Mouse (Mus musculus) embryonic facial prominence, embryonic 11.5 days (tissue): ENCODE data around the gene Hmgcll1. TPM values are rescaled to one million over a fixed set of nuclear protein-coding genes. Genes with fewer than 3 reads are reported as not detected.
A peak's percentile ranks its signal among the peaks of the same experiment; 100 is the strongest.

Experiments used
- ATAC-seq: fragments of 200-750 bp; cut with Nextera tagmentation; replicated peaks from 2 replicates; pipeline ENCODE4 v1.8.0; 2017; ENCODE audit warnings: low read depth; ENCODE audit not compliant: insufficient number of reproducible peaks, low FRiP score, low TSS enrichment
- DNase-seq: peaks from one replicate; pipeline ENCODE4 v3.0.0-alpha.2; 2015; ENCODE audit warnings: low spot score
- H3K27ac ChIP-seq: fragments of 300-500 bp; sonication (generic); replicated peaks from 2 replicates; pipeline ENCODE4 v1.5.1; 2014; ENCODE audit warnings: mild to moderate bottlenecking, low read depth, low read length, control low read depth
- H3K27me3 ChIP-seq: fragments of 300-500 bp; sonication (generic); 2 replicates; pipeline ENCODE4 v1.6.1; 2014; ENCODE audit warnings: mild to moderate bottlenecking, low read length, moderate library complexity, mixed read lengths; ENCODE audit not compliant: control insufficient read depth, insufficient read depth
- H3K36me3 ChIP-seq: fragments of 300-500 bp; sonication (generic); replicated peaks from 2 replicates; pipeline ENCODE4 v1.6.1; 2014; ENCODE audit warnings: low read depth, mild to moderate bottlenecking, low read length, moderate library complexity, mixed read lengths; ENCODE audit not compliant: control insufficient read depth, insufficient read depth
- H3K4me1 ChIP-seq: fragments of 300-500 bp; sonication (generic); 2 replicates; pipeline ENCODE4 v1.6.1; 2014; ENCODE audit warnings: low read length, mixed read lengths; ENCODE audit not compliant: control insufficient read depth, insufficient read depth
- H3K4me2 ChIP-seq: fragments of 300-500 bp; sonication (generic); 2 replicates; pipeline ENCODE4 v1.6.1; 2014; ENCODE audit warnings: low read depth, mild to moderate bottlenecking, control low read depth, low read length, moderate library complexity
- H3K4me3 ChIP-seq: fragments of 300-500 bp; sonication (generic); 2 replicates; pipeline ENCODE4 v1.5.1; 2014; ENCODE audit warnings: low read depth, low read length, control low read depth
- H3K9ac ChIP-seq: fragments of 300-500 bp; sonication (generic); replicated peaks from 2 replicates; pipeline ENCODE4 v1.6.1; 2014; ENCODE audit warnings: mild to moderate bottlenecking, control low read depth, low read length
- H3K9me3 ChIP-seq: fragments of 300-500 bp; sonication (generic); replicated peaks from 2 replicates; pipeline ENCODE4 v1.6.1; 2016; ENCODE audit warnings: mild to moderate bottlenecking, low read length, inconsistent platforms, mixed read lengths; ENCODE audit not compliant: control insufficient read depth
- WGBS: fragments of 180-500 bp; shearing (Covaris S2); extraction: QIAGEN DNeasy Blood & Tissue Kit; methylation state at CpG from one replicate; pipeline ENCODE4 v1.1.7; 2014; 5-methylcytosine and 5-hydroxymethylcytosine counted together
- polyA plus RNA-seq: library from polyadenylated mRNA; unstranded; fragments of >200 nt; fragmentation: Nextera tagmentation; extraction: Ambion mirVana; gene quantifications from 2 replicates; pipeline ENCODE4 v1.2.1, GENCODE M21; 2014

Gene Hmgcll1
- 7.1 and 8.9 TPM in 2 replicates for polyA plus RNA-seq

DNA sequence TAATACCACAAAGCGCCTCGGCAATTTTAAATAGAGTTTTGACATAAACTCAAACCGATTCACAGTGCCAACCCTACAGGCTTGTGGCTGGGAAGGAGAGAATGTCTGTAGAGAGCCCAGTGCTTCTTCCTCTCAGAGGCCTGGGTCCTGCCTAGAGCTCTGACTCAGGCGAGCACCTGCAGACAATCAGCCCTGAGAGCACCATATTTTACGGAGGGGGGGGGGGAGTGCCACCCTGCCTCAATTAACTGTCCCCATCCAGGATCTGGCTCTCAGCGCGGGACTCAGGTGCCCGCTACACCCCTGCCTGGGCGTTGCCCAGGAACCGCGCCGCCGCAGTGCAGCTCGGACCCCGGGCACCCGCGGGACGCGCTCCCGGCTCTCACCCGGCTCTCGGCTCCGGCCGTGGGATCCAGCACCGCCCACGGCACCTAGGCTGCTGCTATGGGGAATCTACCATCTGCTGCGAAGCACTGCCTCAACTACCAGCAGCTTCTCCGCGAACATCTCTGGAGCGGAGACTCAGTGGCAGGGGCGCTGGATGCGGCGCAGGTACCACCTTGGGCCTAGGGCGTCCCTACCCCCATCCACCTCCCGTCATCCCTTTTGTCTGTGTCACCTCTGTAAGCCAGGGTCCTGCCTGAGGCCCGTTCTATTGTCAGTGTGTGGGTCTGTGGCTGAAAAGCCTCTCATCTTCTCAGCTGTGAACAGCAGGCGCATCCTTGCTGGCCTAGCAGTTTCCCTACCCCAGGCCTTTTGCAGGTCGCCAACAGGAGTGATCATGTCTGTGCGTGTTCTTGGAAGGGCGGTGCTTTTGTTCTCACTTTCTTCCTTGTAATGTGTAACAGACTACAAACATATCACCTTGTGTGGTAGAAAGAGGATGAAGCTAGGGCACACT lies at the start of gene Hmgcll1:
Gene Hmgcll1 (plus strand): TSS at position 225 of the 901 bp plus-strand sequence.
- H3K27me3 ChIP-seq, result no peaks in the 10 kb centered on the region
- H3K27ac ChIP-seq, result no peak within 1 kb of the TSS
- ATAC-seq (peak; percentile 94), DNase-seq (peak; percentile 50)
- 4% methylated on average over 40 of the region's 40 CpGs for WGBS
- no peaks in the 10 kb centered on the region for H3K36me3 ChIP-seq
- peak within 1 kb of the TSS; percentile 95 for H3K4me2 ChIP-seq
- H3K4me3 ChIP-seq, result peak within 1 kb of the TSS; percentile 56
- H3K9ac ChIP-seq, result peak within 1 kb of the TSS; percentile 82
- no peaks in the 10 kb centered on the region for H3K4me1 ChIP-seq
- no peaks in the 10 kb centered on the region for H3K9me3 ChIP-seq

DNA sequence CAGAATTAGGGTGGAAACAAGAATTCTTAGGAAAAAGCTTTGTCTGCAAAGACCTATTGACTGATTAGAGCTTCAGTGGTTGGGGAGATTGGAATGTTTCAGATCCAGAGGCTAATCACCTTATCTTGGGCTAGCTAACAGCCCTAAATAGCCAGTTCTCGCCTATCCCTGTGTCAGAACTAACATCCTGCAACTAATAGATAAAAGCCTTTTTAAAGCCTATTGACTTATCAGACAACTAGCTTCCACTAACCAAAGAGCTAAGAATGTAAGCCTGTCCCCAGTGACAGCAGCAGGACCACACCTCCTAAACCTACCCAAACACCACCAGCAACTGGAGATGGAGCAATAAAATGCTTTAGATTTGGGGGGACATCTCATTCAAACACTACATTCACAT lies 34.6 kb upstream of the Hmgcll1 start:
- no peak for DNase-seq
- no peak for ATAC-seq
- H3K9me3 ChIP-seq, result no peaks in the 10 kb centered on the region
- no peaks in the 10 kb centered on the region for H3K4me1 ChIP-seq
- H3K36me3 ChIP-seq, result no peaks in the 10 kb centered on the region
- no peak overlapping the region for H3K9ac ChIP-seq
- no peaks in the 10 kb centered on the region for H3K27me3 ChIP-seq
- H3K4me3 ChIP-seq, result no peak overlapping the region
- H3K4me2 ChIP-seq, result no peak overlapping the region
- 61% methylated on average over 1 of the region's 1 CpGs for WGBS
- H3K27ac ChIP-seq, result no peak overlapping the region

DNA sequence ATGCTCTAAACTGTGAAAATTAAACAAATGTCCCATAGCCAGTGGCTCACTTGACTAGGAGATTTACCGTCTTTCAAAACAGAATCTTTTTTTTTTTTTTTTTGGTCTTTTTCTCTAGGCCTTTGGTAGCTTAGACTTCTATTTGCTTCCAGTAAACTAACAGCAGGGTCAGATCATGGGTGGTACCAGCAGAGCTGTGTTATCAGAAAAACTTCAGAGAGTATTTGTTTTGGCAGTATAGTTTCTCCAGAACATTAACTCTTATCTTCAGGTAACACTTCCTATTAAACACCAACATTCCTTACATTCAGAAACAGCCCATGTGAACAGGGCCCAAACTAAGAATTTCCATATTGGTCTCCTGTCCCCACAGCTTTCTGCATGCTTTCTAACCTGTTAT lies 33.5 kb upstream of the Hmgcll1 start:
- WGBS, result 92% methylated on average over 1 of the region's 1 CpGs
- ATAC-seq (no peak), DNase-seq (no peak)
- Histone ChIP-seq H3K27me3 (no peaks in the 10 kb centered on the region), H3K4me2 (no peak overlapping the region), H3K27ac (no peak overlapping the region), H3K9ac (no peak overlapping the region), H3K4me3 (no peak overlapping the region), H3K9me3 (no peaks in the 10 kb centered on the region), H3K36me3 (no peaks in the 10 kb centered on the region), H3K4me1 (no peaks in the 10 kb centered on the region)

DNA sequence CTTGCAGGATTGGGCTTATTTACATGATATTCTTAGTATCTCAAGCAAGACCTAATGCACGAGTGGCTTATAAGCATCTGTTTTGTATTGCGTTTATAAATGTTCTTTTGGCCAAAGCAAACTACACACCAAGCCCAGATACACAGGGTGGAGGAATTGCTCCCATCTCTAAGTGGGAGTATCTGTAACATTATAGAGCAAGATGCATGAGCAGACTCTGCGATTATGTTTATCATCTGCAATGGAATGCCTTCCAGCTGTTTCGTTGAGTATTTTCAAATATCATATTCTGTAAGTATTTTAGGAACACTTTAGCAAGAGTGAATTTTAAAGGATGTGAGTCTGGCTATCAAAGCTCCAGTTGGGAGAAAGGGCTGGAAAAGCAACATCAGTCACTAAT lies 25.2 kb upstream of the Hmgcll1 start:
- H3K27me3 ChIP-seq, result no peaks in the 10 kb centered on the region
- H3K36me3 ChIP-seq, result no peaks in the 10 kb centered on the region
- no peak for DNase-seq
- H3K4me1 ChIP-seq, result no peaks in the 10 kb centered on the region
- no peak overlapping the region for H3K27ac ChIP-seq
- H3K9me3 ChIP-seq, result no peaks in the 10 kb centered on the region
- H3K9ac ChIP-seq, result no peak overlapping the region
- 90% methylated on average over 4 of the region's 4 CpGs for WGBS
- no peak for ATAC-seq
- no peak overlapping the region for H3K4me2 ChIP-seq
- H3K4me3 ChIP-seq, result no peak overlapping the region

DNA sequence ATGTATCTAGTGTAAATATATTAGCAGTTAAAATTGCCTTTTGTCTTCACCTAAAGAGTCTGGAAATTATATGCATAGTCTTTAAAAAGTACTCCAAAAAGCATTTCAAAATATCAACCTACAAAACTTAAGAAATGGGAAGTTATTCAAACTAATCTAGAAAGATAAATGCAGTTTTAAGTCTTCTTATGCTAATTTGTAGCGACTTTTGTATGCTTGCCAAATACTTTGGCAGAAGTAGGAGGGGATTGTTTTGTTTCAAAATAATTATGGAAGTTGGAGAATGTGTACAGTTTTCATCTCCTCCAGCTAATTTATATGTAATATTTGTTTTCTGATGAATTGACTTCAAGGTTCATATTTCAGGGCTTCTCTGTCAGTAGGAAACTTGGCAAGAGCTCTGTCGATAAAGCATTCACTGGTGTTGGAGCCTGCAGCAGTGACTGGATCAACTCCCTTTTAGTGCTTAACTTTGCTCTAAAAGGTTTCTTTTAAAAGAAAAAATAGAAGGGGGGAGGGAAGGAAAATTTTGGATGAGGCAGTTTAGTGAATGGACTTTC lies 15.8 kb upstream of the Hmgcll1 start:
- H3K27me3 ChIP-seq, result no peaks in the 10 kb centered on the region
- H3K4me3 ChIP-seq, result no peak overlapping the region
- no peak for DNase-seq
- no peaks in the 10 kb centered on the region for H3K9me3 ChIP-seq
- ATAC-seq, result no peak
- no peak overlapping the region for H3K9ac ChIP-seq
- H3K4me1 ChIP-seq, result no peaks in the 10 kb centered on the region
- H3K36me3 ChIP-seq, result no peaks in the 10 kb centered on the region
- no peak overlapping the region for H3K4me2 ChIP-seq
- 71% methylated on average over 2 of the region's 2 CpGs for WGBS
- no peak overlapping the region for H3K27ac ChIP-seq

DNA sequence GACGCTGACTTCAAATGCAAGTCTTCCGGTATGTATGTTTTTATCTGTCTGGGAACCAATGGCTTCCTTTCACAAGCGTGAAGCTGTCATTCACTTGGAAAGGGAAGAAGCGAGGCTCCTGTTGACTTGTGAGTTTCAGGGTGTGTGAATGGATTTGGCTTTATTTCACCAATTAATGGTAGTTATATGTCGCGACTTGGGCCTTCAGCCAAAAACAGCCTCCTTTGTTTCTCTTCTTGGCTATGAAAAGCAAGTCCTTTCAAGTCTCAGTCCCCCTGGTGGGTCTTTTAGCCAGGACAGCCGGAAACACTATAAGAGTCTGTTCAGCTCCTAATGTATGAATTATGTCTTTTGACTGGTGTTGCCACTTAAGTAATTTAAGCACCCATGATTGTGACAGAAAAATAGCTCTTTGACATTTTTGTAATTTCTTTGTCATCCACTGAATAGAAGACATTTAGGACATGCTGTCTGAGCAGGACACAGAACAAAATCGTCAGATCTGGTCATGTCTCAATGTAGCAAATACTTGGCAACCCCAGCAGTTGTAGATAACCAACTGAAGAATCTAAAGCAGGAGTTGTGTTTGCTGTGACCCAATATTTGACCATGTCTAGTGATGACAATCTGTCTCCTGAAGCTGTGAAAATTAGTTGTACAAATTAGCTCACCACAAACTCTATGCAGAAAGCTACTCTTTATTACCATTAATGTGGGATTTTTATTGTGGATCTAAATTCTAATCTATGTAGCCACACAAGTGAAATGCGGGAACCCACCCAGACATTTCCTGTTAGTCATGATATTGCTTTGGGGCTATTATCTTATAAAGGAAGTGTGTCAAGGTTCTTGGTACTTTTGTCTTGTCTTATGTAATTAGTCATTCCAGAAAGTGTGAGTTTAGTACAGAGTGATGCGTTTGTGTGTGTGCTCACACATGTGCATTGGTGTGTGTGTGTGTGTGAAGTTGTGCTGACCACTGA lies 13.5 kb upstream of the Hmgcll1 start:
- Histone ChIP-seq H3K4me2 (no peak overlapping the region), H3K27me3 (no peaks in the 10 kb centered on the region), H3K27ac (no peak overlapping the region), H3K4me3 (no peak overlapping the region), H3K36me3 (no peaks in the 10 kb centered on the region), H3K9me3 (no peaks in the 10 kb centered on the region), H3K9ac (no peak overlapping the region), H3K4me1 (no peaks in the 10 kb centered on the region)
- no peak for ATAC-seq
- DNase-seq, result peak; percentile 32
- 56% methylated on average over 10 of the region's 10 CpGs for WGBS

DNA sequence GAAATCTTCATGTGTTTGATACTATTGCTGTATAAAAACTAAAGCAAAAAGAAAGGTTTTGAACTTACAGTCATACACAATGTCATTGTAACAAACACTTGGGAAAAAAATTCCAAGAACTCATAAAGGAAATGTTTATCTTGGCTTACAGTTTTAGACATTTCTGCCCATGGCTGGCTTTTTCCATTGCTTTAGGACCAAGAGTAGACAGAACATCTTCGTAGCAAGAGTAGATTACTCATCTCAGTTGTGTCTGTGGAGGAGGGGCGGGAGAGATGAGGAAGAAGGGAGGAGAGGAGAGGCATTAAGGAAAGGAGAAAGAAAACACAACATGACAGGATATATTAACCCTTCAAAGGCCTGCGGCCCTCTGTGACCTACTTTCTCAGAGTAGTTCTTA lies 11.6 kb upstream of the Hmgcll1 start:
- Histone ChIP-seq H3K36me3 (no peaks in the 10 kb centered on the region), H3K9ac (no peak overlapping the region), H3K27me3 (no peaks in the 10 kb centered on the region), H3K27ac (no peak overlapping the region), H3K4me3 (no peak overlapping the region), H3K9me3 (no peaks in the 10 kb centered on the region), H3K4me2 (no peak overlapping the region), H3K4me1 (no peaks in the 10 kb centered on the region)
- ATAC-seq (no peak), DNase-seq (no peak)
- 50% methylated on average over 3 of the region's 3 CpGs for WGBS
